ENCODE assay signal across 12 mouse cellular contexts in genomic region chr6:15501063-15501462, GRCm38 (mm10).
"Had no signal": no experiment of that assay in that cellular context is flagged by ENCODE, and none has a peak within 500 bp of the region (broad histone marks: within the 10 kb centered on the region; RNA-seq: fewer than 3 reads in every experiment).

No protein-coding gene starts in this region.

- DNase-seq: kidney, adult 11 months; kidney, postnatal 10 days; kidney, postnatal 4 days; left cerebral cortex, postnatal 4 days; lung, postnatal 36 days; right cerebral cortex, adult 18-20 months; thymus, adult 18-20 months; thymus, postnatal 14 days had no signal

- ATAC-seq: hindbrain, postnatal 0 days; liver, embryonic 12.5 days had no signal

- H3K4me2 ChIP-seq: limb, embryonic 13.5 days; liver, embryonic 12.5 days; midbrain, embryonic 12.5 days had no signal

- H3K27ac ChIP-seq: hindbrain, postnatal 0 days; limb, embryonic 13.5 days; liver, embryonic 12.5 days; midbrain, embryonic 12.5 days had no signal

- H3K9me3 ChIP-seq: limb, embryonic 13.5 days; liver, embryonic 12.5 days; midbrain, embryonic 12.5 days had no signal

- H3K4me3 ChIP-seq: limb, embryonic 13.5 days; liver, embryonic 12.5 days; midbrain, embryonic 12.5 days had no signal

- H3K36me3 ChIP-seq: limb, embryonic 13.5 days; liver, embryonic 12.5 days; midbrain, embryonic 12.5 days had no signal

- H3K27me3 ChIP-seq: limb, embryonic 13.5 days; liver, embryonic 12.5 days; midbrain, embryonic 12.5 days had no signal

- H3K9ac ChIP-seq: limb, embryonic 13.5 days; liver, embryonic 12.5 days; midbrain, embryonic 12.5 days had no signal

- H3K4me1 ChIP-seq: limb, embryonic 13.5 days; liver, embryonic 12.5 days; midbrain, embryonic 12.5 days had no signal
